Mouse (Mus musculus) hindbrain, embryonic 13.5 days (tissue): ENCODE measurements around the gene Golga1. TPM values are rescaled to one million over a fixed set of nuclear protein-coding genes. Genes with fewer than 3 reads are reported as not detected.

ENCODE experiments used
- ATAC-seq: fragments of 200-750 bp; cut with Nextera tagmentation; 2 replicates; pipeline ENCODE4 v1.8.0; 2017; ENCODE audit warnings: moderate TSS enrichment; ENCODE audit not compliant: low FRiP score
- H3K27ac ChIP-seq: fragments of 300-500 bp; sonication (generic); 2 replicates; pipeline ENCODE4 v1.5.1; 2015; ENCODE audit warnings: inconsistent platforms, mild to moderate bottlenecking, moderate library complexity
- H3K27me3 ChIP-seq: fragments of 300-500 bp; sonication (generic); 2 replicates; pipeline ENCODE4 v1.6.1; 2015; ENCODE audit warnings: mild to moderate bottlenecking, inconsistent platforms
- H3K36me3 ChIP-seq: fragments of 300-500 bp; sonication (generic); 2 replicates; pipeline ENCODE4 v1.6.1; 2015; ENCODE audit warnings: mild to moderate bottlenecking, inconsistent platforms
- H3K4me1 ChIP-seq: fragments of 300-500 bp; sonication (generic); replicated peaks from 2 replicates; pipeline ENCODE4 v1.6.1; 2015; ENCODE audit warnings: inconsistent platforms
- H3K4me2 ChIP-seq: fragments of 300-500 bp; sonication (generic); 2 replicates; pipeline ENCODE4 v1.6.1; 2015; ENCODE audit warnings: inconsistent platforms, mild to moderate bottlenecking, moderate library complexity
- H3K4me3 ChIP-seq: fragments of 300-500 bp; sonication (generic); 2 replicates; pipeline ENCODE4 v1.5.1; 2015; ENCODE audit warnings: mild to moderate bottlenecking, inconsistent platforms
- H3K9ac ChIP-seq: fragments of 300-500 bp; sonication (generic); 2 replicates; pipeline ENCODE4 v1.6.1; 2015; ENCODE audit warnings: mild to moderate bottlenecking, inconsistent platforms
- H3K9me3 ChIP-seq: fragments of 300-500 bp; sonication (generic); 2 replicates; pipeline ENCODE4 v1.6.1; 2016; ENCODE audit warnings: inconsistent platforms
- WGBS: fragments of 180-500 bp; shearing (Covaris S2); methylation state at CpG from one replicate; pipeline ENCODE4 v1.1.7; 2015; 5-methylcytosine and 5-hydroxymethylcytosine counted together
- polyA plus RNA-seq: library from polyadenylated mRNA; unstranded; fragments of >200 nt; fragmentation: Nextera tagmentation; extraction: Ambion mirVana; gene quantifications from 2 replicates; pipeline ENCODE4 v1.2.1, GENCODE M21; 2015

Golga1 gene
- polyA plus RNA-seq, 1 experiment from 2014 or later = 35.4 TPM

DNA sequence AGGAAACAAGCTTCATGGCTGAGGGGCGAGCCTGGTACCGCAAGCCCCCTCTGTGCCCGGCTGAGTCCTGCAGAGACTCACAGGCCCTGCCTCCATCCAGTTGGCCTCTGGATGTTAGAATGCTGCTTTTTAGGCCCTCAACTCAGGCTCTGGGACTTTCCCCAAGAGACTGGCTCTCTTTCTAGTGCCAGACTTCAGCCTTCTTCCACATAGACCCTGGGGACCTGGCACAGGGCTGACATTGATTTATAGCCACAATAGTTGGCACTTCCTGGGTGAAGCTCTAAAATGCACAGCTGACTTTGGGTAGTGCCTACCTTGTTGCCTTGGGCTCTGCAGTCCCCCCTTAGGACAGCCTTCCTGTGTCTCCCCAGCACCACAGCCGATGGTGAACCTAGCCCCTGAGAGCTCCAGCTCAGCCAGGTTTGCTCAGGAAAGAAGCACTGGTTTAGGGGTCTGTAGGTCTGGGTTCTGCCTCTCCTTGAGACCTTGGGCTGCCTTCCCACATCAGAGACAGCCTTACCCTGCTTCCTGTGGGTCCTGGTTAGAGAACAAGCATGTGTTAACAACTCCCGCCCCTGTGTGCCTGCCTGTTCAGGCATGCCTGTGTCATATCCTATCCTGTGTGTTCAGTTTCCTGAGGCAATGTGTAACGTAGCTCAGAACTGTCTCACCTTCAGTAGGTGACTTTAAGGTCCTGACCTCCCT, 77.4 kb downstream of the Golga1 start:
- WGBS = 80% methylated on average over 6 of the region's 6 CpGs
- Histone ChIP-seq H3K9ac (no peak overlapping the region), H3K4me2 (no peak overlapping the region), H3K27me3 (no peaks in the 10 kb centered on the region), H3K4me1 (peaks cover 6% of the 10 kb centered on the region; the same call in 1 of the 2 replicates), H3K4me3 (no peak overlapping the region), H3K36me3 (no peaks in the 10 kb centered on the region), H3K27ac (no peak overlapping the region), H3K9me3 (no peaks in the 10 kb centered on the region)
- no peak for ATAC-seq

DNA sequence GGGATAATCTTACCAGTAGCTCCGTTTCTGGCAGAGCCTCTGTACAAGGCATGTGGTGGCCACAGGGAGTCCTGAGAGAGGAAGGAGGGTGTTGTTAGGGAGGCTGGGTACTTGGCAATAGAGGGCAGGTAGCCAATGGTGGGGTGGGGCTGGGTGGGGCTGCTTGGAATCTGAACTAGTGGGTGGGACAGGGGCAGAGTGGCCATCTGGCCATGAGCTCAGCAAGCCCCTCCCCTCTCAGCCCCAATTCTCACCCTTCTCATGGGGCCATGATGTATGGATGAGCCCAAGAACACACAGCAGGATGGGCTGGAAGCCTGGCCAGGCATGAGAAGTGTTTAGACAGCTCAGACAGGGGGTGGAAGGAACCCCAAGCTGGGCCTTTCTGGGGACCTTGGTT, 78.0 kb downstream of the Golga1 start:
- Histone ChIP-seq H3K27ac (no peak overlapping the region), H3K4me1 (0 out of 2 replicates have a peak, but pooled peaks cover under 1% of the 10 kb centered on the region), H3K36me3 (no peaks in the 10 kb centered on the region), H3K9ac (no peak overlapping the region), H3K27me3 (no peaks in the 10 kb centered on the region), H3K9me3 (no peaks in the 10 kb centered on the region), H3K4me3 (no peak overlapping the region), H3K4me2 (no peak overlapping the region)
- WGBS = 66% methylated on average over 1 of the region's 1 CpGs
- ATAC-seq = no peak

DNA sequence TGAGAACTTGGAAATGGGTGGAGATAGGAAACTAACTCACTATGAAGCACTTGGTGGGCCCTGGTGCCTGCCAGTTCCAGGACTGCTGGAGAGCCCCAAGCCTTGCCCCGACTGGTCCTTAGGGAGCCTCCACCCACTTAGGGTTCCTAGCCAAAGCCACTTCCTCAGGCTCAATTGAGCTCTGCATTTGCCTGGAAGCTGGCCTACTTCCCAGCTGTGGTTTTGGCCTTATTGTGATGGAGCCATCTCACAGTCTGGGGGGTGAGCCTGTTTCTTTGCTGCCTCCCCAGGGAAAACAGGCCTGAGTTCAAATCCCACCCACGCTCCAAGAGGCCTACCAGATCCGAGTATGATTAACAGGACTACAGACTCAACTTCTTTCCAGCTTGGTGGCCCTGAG, 78.8 kb downstream of the Golga1 start:
- H3K4me3 ChIP-seq = no peak overlapping the region
- no peak overlapping the region for H3K4me2 ChIP-seq
- no peaks in the 10 kb centered on the region for H3K36me3 ChIP-seq
- H3K4me1 ChIP-seq = no peaks in the 10 kb centered on the region
- 93% methylated on average over 3 of the region's 3 CpGs for WGBS
- H3K27me3 ChIP-seq = no peaks in the 10 kb centered on the region
- no peak for ATAC-seq
- H3K27ac ChIP-seq = no peak overlapping the region
- H3K9ac ChIP-seq = no peak overlapping the region
- H3K9me3 ChIP-seq = no peaks in the 10 kb centered on the region

DNA sequence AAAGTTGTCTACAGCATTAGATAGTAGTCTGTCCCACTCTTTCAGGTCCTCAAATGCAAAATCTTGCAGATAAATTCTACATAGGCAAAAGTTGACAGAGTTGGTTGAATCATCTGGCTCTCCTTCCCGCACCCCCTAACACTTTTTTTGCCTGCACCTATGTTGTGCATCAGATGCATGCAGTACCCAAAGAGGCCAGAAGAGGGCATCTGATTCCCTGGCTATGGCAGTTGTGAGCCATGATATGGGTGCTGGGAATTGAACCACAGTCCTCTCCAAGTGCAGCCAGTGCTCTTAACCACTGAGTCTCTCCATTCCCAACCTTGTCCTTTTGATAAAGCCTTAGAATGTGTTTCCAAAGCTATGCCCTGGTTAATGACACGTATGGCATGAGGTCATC, 81.9 kb downstream of the Golga1 start:
- no peak overlapping the region for H3K4me2 ChIP-seq
- no peaks in the 10 kb centered on the region for H3K36me3 ChIP-seq
- no peaks in the 10 kb centered on the region for H3K4me1 ChIP-seq
- H3K27ac ChIP-seq = no peak overlapping the region
- H3K27me3 ChIP-seq = no peaks in the 10 kb centered on the region
- H3K9ac ChIP-seq = no peak overlapping the region
- WGBS = 97% methylated on average over 2 of the region's 2 CpGs
- no peak overlapping the region for H3K4me3 ChIP-seq
- H3K9me3 ChIP-seq = no peaks in the 10 kb centered on the region
- no peak for ATAC-seq

DNA sequence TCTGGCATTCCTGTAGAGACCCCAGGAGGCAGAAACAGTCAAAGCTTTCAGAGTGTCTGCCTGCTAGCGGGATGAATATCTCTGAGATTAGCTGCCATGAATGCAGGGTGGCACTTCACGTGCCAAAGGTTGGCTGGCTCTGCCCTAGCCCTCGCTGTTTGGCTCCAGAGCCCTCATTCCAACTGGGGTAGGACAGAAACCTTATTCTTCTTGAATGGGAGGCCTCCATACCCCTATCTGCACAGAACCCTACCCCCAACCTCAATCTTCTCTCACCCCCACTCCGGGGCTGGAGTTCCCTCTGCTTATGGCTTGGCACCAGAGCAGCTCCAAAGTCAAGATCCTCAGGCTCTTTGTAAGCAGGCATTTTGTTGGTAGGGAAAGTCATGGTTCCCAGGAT, 87.5 kb downstream of the Golga1 start:
- no peak for ATAC-seq
- H3K36me3 ChIP-seq = no peaks in the 10 kb centered on the region
- H3K4me3 ChIP-seq = no peak overlapping the region
- H3K4me2 ChIP-seq = no peak overlapping the region
- no peaks in the 10 kb centered on the region for H3K27me3 ChIP-seq
- H3K9me3 ChIP-seq = no peaks in the 10 kb centered on the region
- no peaks in the 10 kb centered on the region for H3K4me1 ChIP-seq
- no peak overlapping the region for H3K27ac ChIP-seq
- 57% methylated on average over 4 of the region's 4 CpGs for WGBS
- H3K9ac ChIP-seq = no peak overlapping the region

DNA sequence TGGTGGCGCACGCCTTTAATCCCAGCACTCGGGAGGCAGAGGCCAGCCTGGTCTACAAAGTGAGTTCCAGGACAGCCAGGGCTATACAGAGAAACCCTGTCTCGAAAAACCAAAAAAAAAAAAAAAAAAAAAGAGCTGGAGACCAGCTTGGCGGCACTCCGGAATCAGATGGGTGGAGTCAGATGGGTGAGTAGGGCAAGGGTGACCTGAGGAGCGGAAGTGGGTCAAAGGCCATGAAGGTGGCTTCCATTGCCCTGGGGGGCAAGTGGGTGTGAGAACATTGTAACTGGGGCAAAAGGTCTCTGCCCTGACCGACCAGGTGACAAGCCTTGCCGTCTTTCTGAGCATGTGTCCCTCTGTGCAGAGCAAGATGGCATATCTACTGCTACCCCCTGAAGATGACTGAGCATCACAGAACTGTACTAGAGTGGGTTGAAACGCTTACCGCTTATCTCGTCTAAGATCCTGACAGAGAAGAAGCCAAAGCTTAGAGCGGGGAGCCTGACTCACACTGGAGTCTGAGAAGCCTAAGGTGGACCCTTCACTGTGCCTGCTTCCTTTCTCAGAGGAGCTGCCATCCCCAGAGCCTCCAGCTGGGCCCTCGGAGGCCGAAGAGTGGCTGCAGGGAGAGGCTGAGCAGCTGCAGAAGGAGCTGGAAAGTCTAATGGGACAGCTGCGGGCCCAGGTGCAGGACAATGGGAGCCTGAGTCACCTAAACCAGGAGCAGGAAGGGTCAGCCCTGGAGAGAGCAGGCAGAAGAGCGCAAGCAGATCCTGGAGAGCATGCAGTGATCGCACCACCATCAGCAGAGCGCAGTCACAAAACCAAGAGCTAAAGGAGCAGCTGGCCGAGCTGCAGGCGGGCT, 89.2 kb downstream of the Golga1 start:
- Histone ChIP-seq H3K9me3 (no peaks in the 10 kb centered on the region), H3K27ac (no peak overlapping the region), H3K27me3 (no peaks in the 10 kb centered on the region), H3K9ac (no peak overlapping the region), H3K4me2 (no peak overlapping the region), H3K4me1 (no peaks in the 10 kb centered on the region), H3K4me3 (no peak overlapping the region), H3K36me3 (no peaks in the 10 kb centered on the region)
- ATAC-seq = no peak
- 83% methylated on average over 20 of the region's 21 CpGs for WGBS

DNA sequence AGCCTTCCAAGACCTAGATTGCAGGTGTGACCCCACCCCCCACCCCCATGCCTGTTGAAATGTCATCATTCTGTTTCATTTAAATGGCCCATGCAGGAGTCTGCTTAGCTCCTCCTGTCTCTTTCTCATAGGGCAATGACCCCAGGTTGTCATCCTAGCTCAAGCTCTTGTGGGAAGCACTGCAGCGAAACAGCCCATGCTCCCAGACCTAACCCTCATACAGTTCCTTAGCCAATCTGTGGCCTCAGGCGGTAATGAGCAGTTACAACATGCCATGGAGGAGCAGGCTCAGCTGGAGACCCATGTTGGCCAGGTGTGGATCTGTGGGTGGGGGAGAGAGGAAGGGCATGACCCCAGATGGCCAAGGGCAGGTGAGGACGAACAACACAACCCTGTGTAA, 90.2 kb downstream of the Golga1 start:
- Histone ChIP-seq H3K4me3 (no peak overlapping the region), H3K4me2 (no peak overlapping the region), H3K4me1 (no peaks in the 10 kb centered on the region), H3K27me3 (no peaks in the 10 kb centered on the region), H3K9me3 (no peaks in the 10 kb centered on the region), H3K36me3 (no peaks in the 10 kb centered on the region), H3K27ac (no peak overlapping the region), H3K9ac (no peak overlapping the region)
- no peak for ATAC-seq
- 82% methylated on average over 3 of the region's 3 CpGs for WGBS

DNA sequence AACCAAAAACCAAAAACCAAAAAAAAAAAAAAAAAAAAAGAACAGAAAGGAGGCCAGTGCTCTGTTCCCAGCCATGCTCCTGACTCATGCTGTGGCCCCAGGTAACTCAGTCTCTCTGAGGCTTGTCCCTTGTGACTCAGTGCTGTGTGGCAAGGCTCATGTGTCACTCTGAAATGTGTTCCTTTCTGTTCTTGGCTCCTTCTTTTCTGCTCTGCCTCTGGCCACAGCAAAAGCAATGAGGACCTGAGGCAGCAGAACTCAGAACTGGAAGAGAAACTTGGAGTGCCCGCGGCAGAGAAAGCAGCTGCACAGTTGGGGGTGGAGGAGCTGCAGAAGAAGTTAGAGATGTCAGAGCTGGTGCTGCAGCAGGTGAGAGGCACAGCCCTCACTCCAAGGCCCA, 91.2 kb downstream of the Golga1 start:
- Histone ChIP-seq H3K27me3 (no peaks in the 10 kb centered on the region), H3K27ac (no peak overlapping the region), H3K9ac (no peak overlapping the region), H3K36me3 (no peaks in the 10 kb centered on the region), H3K9me3 (no peaks in the 10 kb centered on the region), H3K4me1 (no peaks in the 10 kb centered on the region), H3K4me3 (no peak overlapping the region), H3K4me2 (no peak overlapping the region)
- 60% methylated on average over 2 of the region's 2 CpGs for WGBS
- ATAC-seq = no peak

DNA sequence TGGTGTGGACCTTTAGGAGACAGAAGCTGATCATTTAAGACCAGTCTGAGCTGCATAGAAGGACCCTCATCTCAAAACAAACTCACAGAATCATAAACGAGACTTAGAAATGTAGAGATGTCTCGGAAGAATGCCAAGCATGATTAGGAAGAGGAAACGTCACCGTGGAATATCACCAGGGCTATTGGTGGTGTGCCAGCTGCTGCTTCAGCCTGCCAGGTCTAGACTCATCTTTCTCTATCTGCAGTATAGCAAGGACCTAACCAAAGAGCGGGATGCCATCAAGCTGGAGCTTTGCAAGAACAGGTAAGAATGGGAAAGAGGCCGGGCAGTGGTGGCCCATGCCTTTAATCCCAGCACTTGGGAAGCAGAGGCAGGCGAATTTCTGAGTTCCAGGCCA, 91.6 kb downstream of the Golga1 start:
- WGBS = 86% methylated on average over 7 of the region's 7 CpGs
- Histone ChIP-seq H3K4me2 (no peak overlapping the region), H3K4me3 (no peak overlapping the region), H3K27me3 (no peaks in the 10 kb centered on the region), H3K4me1 (no peaks in the 10 kb centered on the region), H3K36me3 (no peaks in the 10 kb centered on the region), H3K27ac (no peak overlapping the region), H3K9me3 (no peaks in the 10 kb centered on the region), H3K9ac (no peak overlapping the region)
- no peak for ATAC-seq

DNA sequence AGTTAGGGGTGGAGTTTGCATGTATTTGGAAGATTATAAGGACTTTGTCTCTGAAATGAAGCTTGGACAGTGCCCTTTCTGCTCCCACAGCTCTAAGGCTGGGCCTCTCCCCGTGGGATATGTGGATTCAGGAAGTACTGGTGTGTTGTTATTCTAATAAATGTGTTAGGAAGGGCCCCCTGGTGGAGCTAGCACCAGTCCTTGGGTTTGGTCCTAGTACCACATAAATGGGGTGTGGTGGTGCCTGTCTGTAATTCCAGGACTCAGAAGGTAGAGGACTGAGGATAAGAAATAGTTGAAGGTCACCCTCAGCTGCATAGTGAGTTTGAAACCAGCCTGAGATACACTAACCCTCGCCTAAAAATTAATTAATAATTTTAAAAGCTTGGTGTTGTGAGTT, 92.1 kb downstream of the Golga1 start:
- no peak overlapping the region for H3K4me3 ChIP-seq
- H3K9me3 ChIP-seq = no peaks in the 10 kb centered on the region
- no peaks in the 10 kb centered on the region for H3K36me3 ChIP-seq
- H3K4me2 ChIP-seq = no peak overlapping the region
- no peaks in the 10 kb centered on the region for H3K4me1 ChIP-seq
- H3K9ac ChIP-seq = no peak overlapping the region
- no peak for ATAC-seq
- WGBS = 38% methylated on average over 2 of the region's 2 CpGs
- no peaks in the 10 kb centered on the region for H3K27me3 ChIP-seq
- H3K27ac ChIP-seq = no peak overlapping the region

DNA sequence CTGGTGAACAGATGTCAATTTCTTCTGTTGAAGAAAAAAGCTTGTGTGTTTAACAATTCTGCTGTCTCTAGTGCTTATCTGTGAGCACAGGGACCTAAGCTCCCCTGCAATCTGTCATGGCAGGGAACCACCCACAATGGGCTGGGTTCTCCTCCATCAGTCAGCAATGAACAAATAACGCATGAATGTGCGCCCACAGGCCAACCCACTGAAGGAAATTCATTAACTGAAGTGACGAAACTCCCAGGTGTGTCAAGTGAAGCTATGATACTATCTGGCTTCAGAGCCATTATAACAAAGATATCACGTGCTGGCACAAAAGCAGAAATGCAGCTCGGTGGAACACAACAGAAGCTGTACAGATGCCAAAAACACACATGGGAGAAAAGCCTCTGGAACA, 95.3 kb downstream of the Golga1 start:
- Histone ChIP-seq H3K9ac (no peak overlapping the region), H3K9me3 (no peaks in the 10 kb centered on the region), H3K36me3 (no peaks in the 10 kb centered on the region), H3K27me3 (no peaks in the 10 kb centered on the region), H3K27ac (no peak overlapping the region), H3K4me1 (no peaks in the 10 kb centered on the region), H3K4me2 (no peak overlapping the region), H3K4me3 (no peak overlapping the region)
- no peak for ATAC-seq
- WGBS = 84% methylated on average over 5 of the region's 5 CpGs

DNA sequence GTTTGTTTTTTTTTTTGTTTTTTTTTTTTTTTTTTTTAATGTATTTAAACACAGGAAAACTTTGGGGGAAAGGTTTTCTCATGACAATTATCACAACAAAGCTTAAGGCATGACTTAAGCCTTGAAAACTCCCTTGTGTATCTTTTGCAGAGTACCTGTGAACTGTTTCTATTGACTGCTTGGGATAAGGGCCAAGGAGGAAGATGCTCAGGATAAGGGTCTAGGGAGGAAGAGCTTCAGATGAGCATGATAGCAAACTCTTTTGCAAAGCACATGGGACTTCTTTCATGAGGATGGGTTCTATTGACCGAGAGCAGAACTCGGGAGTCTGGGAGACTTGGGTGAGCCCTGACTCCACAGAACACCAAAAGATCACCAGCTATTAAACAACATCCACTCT, 95.7 kb downstream of the Golga1 start:
- Histone ChIP-seq H3K9me3 (no peaks in the 10 kb centered on the region), H3K27me3 (no peaks in the 10 kb centered on the region), H3K4me3 (no peak overlapping the region), H3K4me2 (no peak overlapping the region), H3K36me3 (no peaks in the 10 kb centered on the region), H3K4me1 (no peaks in the 10 kb centered on the region), H3K27ac (no peak overlapping the region), H3K9ac (no peak overlapping the region)
- no peak for ATAC-seq
- 92% methylated on average over 2 of the region's 2 CpGs for WGBS
